Mouse (Mus musculus): Measurements from ENCODE around the gene Itk.

- TF ChIP-seq CTCF (IDR thresholded peaks at IDR 0.05; ENCODE audit: extremely low read depth, insufficient read length, insufficient replicate concordance, low read depth, low read length) (no peak), POLR2A (IDR thresholded peaks at IDR 0.05; ENCODE audit: low read depth, low read length) (no peak)
Measured at GRCm38 (mm10) chr11:46290988-46291405, 98.3 kb downstream of the Itk start.
